Mouse (Mus musculus) thymus, adult 2 months (tissue): ENCODE measurements around the gene Cep250.

Experiments used
- CTCF ChIP-seq: fragments of 200-500 bp; IDR thresholded peaks from 2 replicates; pipeline ENCODE4 v1.5.1; 2012; ENCODE audit warnings: mild to moderate bottlenecking, control low read depth, low read length, moderate library complexity, borderline replicate concordance; ENCODE audit not compliant: control insufficient read depth, poor library complexity, insufficient read depth; ENCODE audit errors: extremely low read depth
- POLR2A ChIP-seq: fragments of 200-500 bp; IDR thresholded peaks from 2 replicates; pipeline ENCODE4 v1.6.1; 2012; ENCODE audit warnings: mild to moderate bottlenecking, low read length, control low read depth, moderate library complexity; ENCODE audit not compliant: control insufficient read depth, poor library complexity, insufficient read depth; ENCODE audit errors: extremely low read depth

GRCm38 (mm10) chr2:155944685-155945084, 11.6 kb upstream of the Cep250 start:
- no peak for TF ChIP-seq CTCF
- TF ChIP-seq POLR2A = no peak
